Mouse (Mus musculus) effector memory CD4-positive, alpha-beta T cell, adult 5 months (primary cell): ENCODE measurements around the gene Ssu2. TPM values are rescaled to one million over a fixed set of nuclear protein-coding genes. Genes with fewer than 3 reads are reported as not detected.

ENCODE experiments used
- polyA plus RNA-seq: library from polyadenylated mRNA; unstranded; fragments of 100-300 nt; shearing (Covaris generic); gene quantifications from one replicate; pipeline ENCODE4 v1.2.1, GENCODE M21; 2017

The Ssu2 gene
- not detected for polyA plus RNA-seq

GRCm38 (mm10) chr6:112387947-112388346 lies at the start of gene Ssu2:
Gene Ssu2 (minus strand): TSS chr6:112388023.

Other genes starting within 250 kb of the Ssu2 start
- gene Lmcd1, start 114.3 kb downstream of the Ssu2 start, polyA plus RNA-seq: not detected
- not detected for gene Cav3, start 71.5 kb upstream of the Ssu2 start, polyA plus RNA-seq
- gene Oxtr, start 101.9 kb upstream of the Ssu2 start, polyA plus RNA-seq: not detected